Mouse (Mus musculus): Measurements from ENCODE around the gene Psmb2. TPM values are rescaled to one million over a fixed set of nuclear protein-coding genes. Genes with fewer than 3 reads are reported as not detected.
A peak's percentile ranks its signal among the peaks of the same experiment; 100 is the strongest.

Psmb2 gene
- polyA plus RNA-seq, 1 experiment from 2014 or later, result 451 TPM

DNA sequence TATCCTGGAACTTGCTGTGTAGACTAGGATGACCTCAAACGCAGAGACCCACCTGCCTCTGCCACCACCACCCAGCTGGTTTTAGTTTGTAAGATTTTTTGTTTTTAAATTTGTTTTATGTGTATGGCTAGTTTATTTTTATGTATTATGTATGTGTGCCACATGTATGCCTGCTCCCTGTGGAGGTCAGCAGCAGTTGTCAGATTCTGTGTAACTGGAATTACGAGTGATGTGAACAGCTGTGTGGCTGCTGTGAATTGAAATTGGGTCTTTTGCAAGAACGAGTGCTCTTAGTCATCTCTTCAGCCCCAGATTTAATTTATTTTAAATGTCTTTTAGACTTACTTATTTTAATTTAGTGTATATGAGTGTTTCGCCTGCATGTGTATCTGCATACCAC, 19.5 kb downstream of the Psmb2 start:
- no peak overlapping the region for H3K9ac ChIP-seq (ENCODE audit: low read length)

GRCm38 (mm10) chr4:126706630-126707438, 29.4 kb downstream of the Psmb2 start:
- ATAC-seq (ENCODE audit: low read depth), result no peak

More for the DNA sequence above, 19.5 kb downstream of the Psmb2 start:
- H3K9me3 ChIP-seq (ENCODE audit: control insufficient read depth, low read length), result no peaks in the 10 kb centered on the region
- ATAC-seq (ENCODE audit: low read depth), result no peak
- no peak overlapping the region for H3K27ac ChIP-seq (ENCODE audit: low read length)
- 92% methylated on average over 4 of the region's 4 CpGs for WGBS
- H3K27me3 ChIP-seq (ENCODE audit: control insufficient read depth, insufficient read depth, low read depth, low read length), result no peaks in the 10 kb centered on the region
- H3K4me1 ChIP-seq (replicated peaks; ENCODE audit: control insufficient read depth, insufficient read depth, low read length), result no peaks in the 10 kb centered on the region
- no peak overlapping the region for H3K4me2 ChIP-seq (ENCODE audit: low read depth, low read length)
- peaks cover 3% of the 10 kb centered on the region for H3K36me3 ChIP-seq (ENCODE audit: control insufficient read depth, insufficient read depth, low read length)
- H3K4me3 ChIP-seq (ENCODE audit: low read length), result no peak overlapping the region

GRCm38 (mm10) chr4:126707439-126707826, 30.0 kb downstream of the Psmb2 start:
- no peaks in the 10 kb centered on the region for H3K9me3 ChIP-seq (ENCODE audit: control insufficient read depth, low read length)
- H3K4me1 ChIP-seq (replicated peaks; ENCODE audit: control insufficient read depth, insufficient read depth, low read length), result no peaks in the 10 kb centered on the region
- no peak overlapping the region for H3K9ac ChIP-seq (ENCODE audit: low read length)
- H3K27ac ChIP-seq (ENCODE audit: low read length), result no peak overlapping the region
- H3K4me2 ChIP-seq (ENCODE audit: low read depth, low read length), result no peak overlapping the region
- no peak for ATAC-seq (ENCODE audit: low read depth)
- H3K36me3 ChIP-seq (ENCODE audit: control insufficient read depth, insufficient read depth, low read length), result peaks cover 41% of the 10 kb centered on the region
- no peaks in the 10 kb centered on the region for H3K27me3 ChIP-seq (ENCODE audit: control insufficient read depth, insufficient read depth, low read depth, low read length)
- no peak overlapping the region for H3K4me3 ChIP-seq (ENCODE audit: low read length)
- WGBS, result 87% methylated on average over 5 of the region's 5 CpGs

More at GRCm38 (mm10) chr4:126706630-126707438, 29.4 kb downstream of the Psmb2 start:
- H3K9ac ChIP-seq (ENCODE audit: low read length), result no peak overlapping the region
- H3K36me3 ChIP-seq (ENCODE audit: control insufficient read depth, insufficient read depth, low read length), result peaks cover 38% of the 10 kb centered on the region
- no peaks in the 10 kb centered on the region for H3K4me1 ChIP-seq (replicated peaks; ENCODE audit: control insufficient read depth, insufficient read depth, low read length)
- H3K4me3 ChIP-seq (ENCODE audit: low read length), result no peak overlapping the region
- no peaks in the 10 kb centered on the region for H3K27me3 ChIP-seq (ENCODE audit: control insufficient read depth, insufficient read depth, low read depth, low read length)
- H3K27ac ChIP-seq (ENCODE audit: low read length), result no peak overlapping the region
- 83% methylated on average over 12 of the region's 12 CpGs for WGBS
- H3K4me2 ChIP-seq (ENCODE audit: low read depth, low read length), result no peak overlapping the region
- H3K9me3 ChIP-seq (ENCODE audit: control insufficient read depth, low read length), result no peaks in the 10 kb centered on the region

DNA sequence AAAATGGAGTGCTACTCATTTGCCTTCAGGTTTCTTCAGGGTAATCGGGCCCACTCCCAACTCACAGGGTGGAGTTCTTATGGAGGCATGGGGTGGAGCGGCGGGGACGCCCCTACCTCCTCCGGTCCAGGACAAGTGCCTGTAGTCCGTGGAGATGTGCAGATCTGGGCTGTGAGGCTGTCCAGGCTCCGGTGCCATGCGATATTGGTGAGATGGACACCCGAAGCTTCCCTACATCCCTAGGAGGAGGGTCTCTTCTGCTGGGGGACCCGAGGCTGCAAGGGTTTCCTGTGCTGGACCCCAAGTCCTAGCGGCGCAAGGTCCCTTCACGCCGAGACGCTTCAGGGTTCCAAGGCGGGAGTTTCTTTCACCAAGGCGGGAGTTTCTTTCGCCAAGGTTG, 54.7 kb downstream of the Psmb2 start:
- WGBS, result 2% methylated on average over 18 of the region's 18 CpGs

DNA sequence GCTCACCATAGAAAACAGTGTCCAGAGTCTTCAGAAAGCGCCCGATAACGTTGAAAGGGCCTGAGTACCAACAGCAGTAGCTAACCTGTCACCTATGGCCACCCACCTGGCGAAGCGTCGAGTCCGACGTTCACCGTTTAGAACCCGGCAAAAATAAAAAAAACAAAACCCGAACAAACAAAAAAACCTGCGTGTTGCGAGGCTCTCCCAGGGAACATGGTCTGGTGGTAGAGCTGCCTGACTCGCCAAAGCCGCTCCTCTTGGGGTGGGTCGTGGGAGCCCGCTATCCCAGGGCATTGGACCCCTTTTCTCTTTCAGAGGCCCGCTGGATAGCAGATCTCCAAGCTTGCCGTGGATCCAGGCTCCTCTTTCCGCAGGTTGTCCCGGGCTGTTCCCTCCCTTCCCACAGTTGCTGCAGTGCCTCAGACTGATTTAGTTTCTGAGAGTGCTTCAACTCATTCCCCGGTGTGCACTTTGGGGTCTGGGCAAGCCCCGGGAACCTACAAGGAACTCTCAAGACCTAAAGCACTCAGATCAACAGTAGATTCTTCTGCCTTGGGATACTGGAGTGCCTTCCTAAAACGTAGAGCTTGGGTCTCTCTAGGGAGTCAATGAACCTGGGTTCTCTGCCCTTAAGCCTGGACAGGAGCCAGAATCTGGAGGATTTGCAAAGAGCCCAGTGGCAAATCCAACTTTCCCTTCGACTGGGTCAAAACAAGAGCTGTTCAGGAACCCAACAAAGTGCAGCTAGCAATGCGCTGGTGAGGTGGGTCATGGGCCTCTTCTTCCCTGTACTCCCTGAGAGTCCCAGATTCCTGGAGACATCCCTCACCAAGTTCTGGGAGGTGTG, 55.3 kb downstream of the Psmb2 start:
- peaks cover 79% of the 10 kb centered on the region for H3K27me3 ChIP-seq (ENCODE audit: control insufficient read depth, insufficient read depth, low read depth, low read length)
- H3K4me1 ChIP-seq (replicated peaks; ENCODE audit: control insufficient read depth, insufficient read depth, low read length), result peaks cover 13% of the 10 kb centered on the region; the same call in 1 of the 2 replicates
- H3K4me2 ChIP-seq (ENCODE audit: low read depth, low read length), result peak overlapping the region; percentile 27; the same call in 1 of the 2 replicates
- H3K9ac ChIP-seq (ENCODE audit: low read length), result no peak overlapping the region
- peak overlapping the region; percentile 6; the same call in 1 of the 2 replicates for H3K4me3 ChIP-seq (ENCODE audit: low read length)
- no peaks in the 10 kb centered on the region for H3K9me3 ChIP-seq (ENCODE audit: control insufficient read depth, low read length)
- 6% methylated on average over 26 of the region's 26 CpGs for WGBS
- H3K36me3 ChIP-seq (ENCODE audit: control insufficient read depth, insufficient read depth, low read length), result no peaks in the 10 kb centered on the region
- ATAC-seq (ENCODE audit: low read depth), result no peak
- H3K27ac ChIP-seq (ENCODE audit: low read length), result no peak overlapping the region

More for the DNA sequence above, 54.7 kb downstream of the Psmb2 start:
- H3K36me3 ChIP-seq (ENCODE audit: control insufficient read depth, insufficient read depth, low read length), result no peaks in the 10 kb centered on the region
- no peaks in the 10 kb centered on the region for H3K9me3 ChIP-seq (ENCODE audit: control insufficient read depth, low read length)
- no peak overlapping the region for H3K9ac ChIP-seq (ENCODE audit: low read length)
- peaks cover 73% of the 10 kb centered on the region for H3K27me3 ChIP-seq (ENCODE audit: control insufficient read depth, insufficient read depth, low read depth, low read length)
- peaks cover 13% of the 10 kb centered on the region; the same call in 1 of the 2 replicates for H3K4me1 ChIP-seq (replicated peaks; ENCODE audit: control insufficient read depth, insufficient read depth, low read length)
- H3K27ac ChIP-seq (ENCODE audit: low read length), result no peak overlapping the region
- H3K4me2 ChIP-seq (ENCODE audit: low read depth, low read length), result peak overlapping the region; percentile 27; the same call in 1 of the 2 replicates
- H3K4me3 ChIP-seq (ENCODE audit: low read length), result peak overlapping the region; percentile 6; the same call in 1 of the 2 replicates
- ATAC-seq (ENCODE audit: low read depth), result no peak

GRCm38 (mm10) chr4:126734001-126734603, 56.7 kb downstream of the Psmb2 start:
- Histone ChIP-seq H3K27ac (ENCODE audit: low read length) (no peak overlapping the region), H3K36me3 (ENCODE audit: control insufficient read depth, insufficient read depth, low read length) (no peaks in the 10 kb centered on the region), H3K27me3 (ENCODE audit: control insufficient read depth, insufficient read depth, low read depth, low read length) (peaks cover 90% of the 10 kb centered on the region), H3K9me3 (ENCODE audit: control insufficient read depth, low read length) (no peaks in the 10 kb centered on the region), H3K4me2 (ENCODE audit: low read depth, low read length) (no peak overlapping the region), H3K4me1 (replicated peaks; ENCODE audit: control insufficient read depth, insufficient read depth, low read length) (peaks cover 13% of the 10 kb centered on the region; the same call in 1 of the 2 replicates), H3K9ac (ENCODE audit: low read length) (no peak overlapping the region), H3K4me3 (ENCODE audit: low read length) (no peak overlapping the region)
- no peak for ATAC-seq (ENCODE audit: low read depth)
- 3% methylated on average over 16 of the region's 16 CpGs for WGBS

DNA sequence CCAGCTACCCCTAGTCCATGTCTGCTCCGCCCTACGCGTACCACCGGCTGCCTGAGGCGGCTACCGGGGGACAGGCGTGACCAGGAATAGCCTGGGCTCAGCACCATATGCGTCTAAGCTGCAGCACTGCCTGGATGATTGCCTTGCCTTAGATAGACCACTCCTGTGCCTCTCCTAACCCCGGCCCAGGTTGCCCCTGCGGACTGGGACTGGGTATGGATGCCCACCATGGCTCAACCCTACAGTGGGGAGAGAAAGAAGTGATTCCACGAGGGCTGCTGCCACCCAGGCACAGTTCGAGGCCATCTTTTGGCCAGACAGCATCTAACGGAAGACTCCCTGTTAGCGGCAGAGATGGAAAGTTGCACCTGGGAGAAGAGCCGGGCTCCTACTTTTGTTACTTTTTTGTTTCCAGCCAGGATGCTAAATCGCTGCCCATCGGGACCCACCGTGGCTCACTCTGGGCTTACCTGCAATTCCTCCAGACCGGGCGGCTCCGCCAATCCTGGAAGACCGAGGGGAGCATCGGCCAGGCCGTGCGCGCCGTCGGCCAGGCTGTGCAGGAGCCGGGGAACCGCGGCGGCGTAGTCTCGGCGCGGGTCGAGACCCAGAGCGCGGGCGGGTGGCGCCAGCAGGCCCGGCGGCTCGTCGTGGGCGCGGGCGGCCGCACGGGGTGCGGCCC, 57.4 kb downstream of the Psmb2 start:
- H3K27me3 ChIP-seq (ENCODE audit: control insufficient read depth, insufficient read depth, low read depth, low read length), result peaks cover 88% of the 10 kb centered on the region
- H3K4me2 ChIP-seq (ENCODE audit: low read depth, low read length), result peak overlapping the region; percentile 56
- no peaks in the 10 kb centered on the region for H3K36me3 ChIP-seq (ENCODE audit: control insufficient read depth, insufficient read depth, low read length)
- H3K27ac ChIP-seq (ENCODE audit: low read length), result no peak overlapping the region
- peak overlapping the region; percentile 35; the same call in 1 of the 2 replicates for H3K9ac ChIP-seq (ENCODE audit: low read length)
- H3K9me3 ChIP-seq (ENCODE audit: control insufficient read depth, low read length), result no peaks in the 10 kb centered on the region
- peaks cover 13% of the 10 kb centered on the region; the same call in 1 of the 2 replicates for H3K4me1 ChIP-seq (replicated peaks; ENCODE audit: control insufficient read depth, insufficient read depth, low read length)
- ATAC-seq (ENCODE audit: low read depth), result no peak
- 4% methylated on average over 51 of the region's 51 CpGs for WGBS
- H3K4me3 ChIP-seq (ENCODE audit: low read length), result peak overlapping the region; percentile 41

DNA sequence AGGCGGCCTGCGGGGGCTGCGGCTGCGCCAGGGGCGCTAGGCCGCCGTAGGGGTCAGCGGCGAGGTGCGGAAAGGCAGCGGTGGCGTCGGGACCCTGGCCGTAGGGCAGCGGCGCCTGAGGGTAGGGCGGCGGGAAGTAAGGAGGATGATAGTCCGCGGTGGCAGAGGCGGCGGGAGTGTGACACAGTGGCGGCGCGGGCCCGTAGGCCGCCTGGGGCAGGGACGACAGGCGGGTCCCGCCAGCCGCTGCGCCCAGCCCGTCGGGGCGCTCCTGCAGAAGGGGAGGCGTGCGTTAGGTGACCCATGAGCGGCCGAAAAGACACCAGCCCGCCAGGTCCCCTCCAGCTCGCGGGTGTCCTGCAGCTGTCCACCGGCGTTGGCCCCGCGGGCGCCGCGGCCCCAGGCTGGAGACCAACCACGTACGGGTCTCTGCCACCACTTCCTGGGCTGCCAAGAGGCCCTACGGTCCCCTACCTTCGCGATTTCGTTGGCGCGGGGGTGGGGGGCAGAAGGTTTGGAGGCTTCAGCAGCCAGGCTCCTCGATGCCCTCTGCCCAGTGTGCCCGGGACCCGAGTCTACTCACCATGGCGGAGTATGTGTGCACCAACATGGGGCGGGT, 58.1 kb downstream of the Psmb2 start:
- Histone ChIP-seq H3K36me3 (ENCODE audit: control insufficient read depth, insufficient read depth, low read length) (no peaks in the 10 kb centered on the region), H3K9me3 (ENCODE audit: control insufficient read depth, low read length) (no peaks in the 10 kb centered on the region), H3K4me2 (ENCODE audit: low read depth, low read length) (peak overlapping the region; percentile 56), H3K27ac (ENCODE audit: low read length) (no peak overlapping the region), H3K4me1 (replicated peaks; ENCODE audit: control insufficient read depth, insufficient read depth, low read length) (peaks cover 13% of the 10 kb centered on the region; the same call in 1 of the 2 replicates), H3K9ac (ENCODE audit: low read length) (peak overlapping the region; percentile 35; the same call in 1 of the 2 replicates), H3K4me3 (ENCODE audit: low read length) (peak overlapping the region; percentile 41), H3K27me3 (ENCODE audit: control insufficient read depth, insufficient read depth, low read depth, low read length) (peaks cover 82% of the 10 kb centered on the region)
- WGBS, result 1% methylated on average over 55 of the region's 62 CpGs
- ATAC-seq (ENCODE audit: low read depth), result peak; percentile 39; the same call in 1 of the 2 replicates
